In genomic region chr6:29278513-29279267, GRCm38 (mm10) we compare ENCODE assay signal across 8 mouse cellular contexts. TPM values are rescaled to one million over a fixed set of nuclear protein-coding genes. Genes with fewer than 3 reads are reported as not detected.
A peak's percentile ranks its signal among the peaks of the same experiment; 100 is the strongest.
DNase-seq lines count a peak whose midpoint lies in the region; ATAC-seq and TF ChIP-seq lines count a peak whose summit lies in the region.

No protein-coding gene starts in this region.

- H3K27me3 ChIP-seq in heart, embryonic 13.5 days (replicated peaks), result no peaks in the 10 kb centered on the region
- H3K27me3 ChIP-seq in lung, embryonic 16.5 days (ENCODE audit: control insufficient read depth, insufficient read depth, low read depth, low read length), result no peaks in the 10 kb centered on the region

- H3K9me3 ChIP-seq in ES-E14 (ENCODE audit: control insufficient read depth, insufficient read depth, low read depth, low read length), result no peaks in the 10 kb centered on the region
- H3K9me3 ChIP-seq in heart, embryonic 13.5 days, result no peaks in the 10 kb centered on the region
- H3K9me3 ChIP-seq in lung, embryonic 16.5 days (ENCODE audit: control insufficient read depth, low read length), result no peaks in the 10 kb centered on the region

- H3K4me3 ChIP-seq in ES-E14 (ENCODE audit: insufficient read depth in 1 of 2, low read depth in 1 of 2, low read length in 2 of 2, poor library complexity in 1 of 2, severe bottlenecking in 1 of 2), result no peak overlapping the region
- no peak overlapping the region for H3K4me3 ChIP-seq in heart, embryonic 13.5 days
- H3K4me3 ChIP-seq in lung, embryonic 16.5 days (ENCODE audit: low read length), result no peak overlapping the region

- H3K4me2 ChIP-seq in heart, embryonic 13.5 days, result peak overlapping the region; percentile 42
- no peak overlapping the region for H3K4me2 ChIP-seq in lung, embryonic 16.5 days (ENCODE audit: low read depth, low read length)

- H3K27ac ChIP-seq in ES-E14 (ENCODE audit: insufficient read depth, low read depth, low read length, poor library complexity, severe bottlenecking), result no peak overlapping the region
- H3K27ac ChIP-seq in heart, embryonic 13.5 days (replicated peaks), result peak overlapping the region; percentile 79
- H3K27ac ChIP-seq in lung, embryonic 16.5 days (ENCODE audit: low read length), result peak overlapping the region; percentile 4; the same call in 1 of the 2 replicates

- H3K4me1 ChIP-seq in ES-E14 (ENCODE audit: control insufficient read depth in 2 of 2, insufficient read depth in 2 of 2, low read length in 2 of 2, poor library complexity in 1 of 2), result peaks cover 2% of the 10 kb centered on the region in 2 experiments; a peak in 1 of 4 replicates
- H3K4me1 ChIP-seq in heart, embryonic 13.5 days, result peaks cover 12% of the 10 kb centered on the region
- peaks cover 5% of the 10 kb centered on the region; the same call in 1 of the 2 replicates for H3K4me1 ChIP-seq in lung, embryonic 16.5 days (replicated peaks; ENCODE audit: control insufficient read depth, insufficient read depth, low read length)

- in situ Hi-C loops in ES-E14 (cut with MboI; ENCODE audit: low sequenced_read_pairs in 2 of 2, unreplicated experiment in 2 of 2), result no loop called here

- peak overlapping the region; percentile 50; the same call in 1 of the 2 replicates for H3K9ac ChIP-seq in ES-E14 (ENCODE audit: insufficient read depth, low read depth, low read length, poor library complexity, severe bottlenecking)
- peak overlapping the region; percentile 34; the same call in 1 of the 2 replicates for H3K9ac ChIP-seq in heart, embryonic 13.5 days
- H3K9ac ChIP-seq in lung, embryonic 16.5 days (ENCODE audit: low read length), result no peak overlapping the region

- WGBS in heart, embryonic 13.5 days, result 8% methylated on average over 8 of the region's 8 CpGs
- WGBS in lung, embryonic 16.5 days, result 17% methylated on average over 8 of the region's 8 CpGs

- peaks cover 5% of the 10 kb centered on the region; the same call in 1 of the 2 replicates for H3K36me3 ChIP-seq in ES-E14 (ENCODE audit: control insufficient read depth, insufficient read depth, low read length, poor library complexity, severe bottlenecking)
- H3K36me3 ChIP-seq in heart, embryonic 13.5 days, result peaks cover 15% of the 10 kb centered on the region
- H3K36me3 ChIP-seq in lung, embryonic 16.5 days (ENCODE audit: control insufficient read depth, insufficient read depth, low read length), result peaks cover 5% of the 10 kb centered on the region

- peak; percentile 21 to 81 for DNase-seq in adrenal gland, adult (ENCODE audit: inconsistent age in 2 of 2, low spot score in 1 of 2)
- no peak for DNase-seq in adrenal gland, adult 18-20 months (ENCODE audit: low spot score in 2 of 2)
- peak; percentile 60 for DNase-seq in ES-E14 (ENCODE audit: low read depth, low spot score)
- peak; percentile 65 to 78 for DNase-seq in cerebellum, postnatal 10 days
- peak; percentile 59 for DNase-seq in kidney, postnatal 14 days
- DNase-seq in ovary, postnatal 36 days (ENCODE audit: low spot score), result peak; percentile 66

- peak; percentile 54; the same call in 1 of the 2 replicates for ATAC-seq in heart, embryonic 13.5 days (ENCODE audit: extremely low read depth, insufficient number of reproducible peaks, low FRiP score, low TSS enrichment)
- ATAC-seq in lung, embryonic 16.5 days (ENCODE audit: low read depth), result peak; percentile 69

TF ChIP-seq in ES-E14, 5 proteins besides CTCF, POLR2A, EP300 and RAD21:
- no peak for TF ChIP-seq HCFC1 (IDR thresholded peaks at IDR 0.05; ENCODE audit: borderline replicate concordance, insufficient read depth, low read length)
- TF ChIP-seq ZC3H11A (IDR thresholded peaks at IDR 0.05; ENCODE audit: borderline replicate concordance, low read depth, low read length), result no peak
- no peak for TF ChIP-seq ZNF384 (IDR thresholded peaks at IDR 0.05; ENCODE audit: low read depth, low read length)
- no peak for TF ChIP-seq MAFK (IDR thresholded peaks at IDR 0.05; ENCODE audit: insufficient read depth, low read depth, low read length)
- TF ChIP-seq CHD2 (IDR thresholded peaks at IDR 0.05; ENCODE audit: low read depth, low read length), result no peak

RNA-seq across cellular contexts. Expression of gene Fam71f2, which starts 0.7 kb away (rescaled TPM):
- not detected for total RNA-seq in adrenal gland, adult 18-20 months (2021)
- 0.42 and 0.58 TPM in 2 replicates for total RNA-seq in ES-E14 (2012; rRNA removed)
- polyA plus RNA-seq in heart, embryonic 13.5 days (2015; fragmentation: Nextera tagmentation; extraction: Ambion mirVana), result 0.23 TPM in 1 of 2 replicates, not detected in the other
- polyA plus RNA-seq in lung, embryonic 16.5 days (2015; fragmentation: Nextera tagmentation; extraction: Ambion mirVana), result 0.51 and 0.57 TPM in 2 replicates

RNA-seq across cellular contexts. Expression of gene Hilpda, which starts 6.4 kb away (rescaled TPM):
- 1 to 10 TPM; 3.9 to 6.7 TPM for total RNA-seq in adrenal gland, adult 18-20 months (2021)
- 36.9 and 38.9 TPM in 2 replicates for total RNA-seq in ES-E14 (2012; rRNA removed)
- 23.0 and 28.0 TPM in 2 replicates for polyA plus RNA-seq in heart, embryonic 13.5 days (2015; fragmentation: Nextera tagmentation; extraction: Ambion mirVana)
- polyA plus RNA-seq in lung, embryonic 16.5 days (2015; fragmentation: Nextera tagmentation; extraction: Ambion mirVana), result 41.7 and 44.2 TPM in 2 replicates

RNA-seq across cellular contexts. Expression of gene Fam71f1, which starts 40.2 kb away (rescaled TPM):
- total RNA-seq in adrenal gland, adult 18-20 months (2021), result not detected
- 0.21 and 0.80 TPM in 2 replicates for total RNA-seq in ES-E14 (2012; rRNA removed)
- polyA plus RNA-seq in heart, embryonic 13.5 days (2015; fragmentation: Nextera tagmentation; extraction: Ambion mirVana), result 0.21 and 0.32 TPM in 2 replicates
- polyA plus RNA-seq in lung, embryonic 16.5 days (2015; fragmentation: Nextera tagmentation; extraction: Ambion mirVana), result not detected in 2 replicates

Comparison
In these comparisons a context has a peak if more than half of its experiments do, and no peak if none do; other contexts are left out.
1. DNase-seq: peak in adrenal gland, adult (2 of 2), ES-E14 (single experiment), cerebellum, postnatal 10 days (2 of 2), kidney, postnatal 14 days (single experiment) and ovary, postnatal 36 days (single experiment); none in adrenal gland, adult 18-20 months (0 of 2).